Mouse (Mus musculus) regulatory T cell (primary cell): ENCODE measurements around the gene Arhgap25.

ENCODE experiments used
- in situ Hi-C: fragments of 300-600 bp; cut with MboI, MseI; formaldehyde crosslinking; loops from one replicate; pipeline ENCODE4 v1.15.1; 2025; ENCODE audit warnings: high pct_unique_total_duplicates

Arhgap25 gene

GRCm38 (mm10) chr6:87451016-87451415 lies 82.0 kb downstream of the Arhgap25 start:
- in situ Hi-C loops: loop anchor here (5.0 to 25.0 kb wide), 2 partner anchors 54 to 211 kb away; partner anchors contain the start of gene Aplf

GRCm38 (mm10) chr6:87449534-87449933 lies 83.5 kb downstream of the Arhgap25 start:
- in situ Hi-C loops: no loop called here

GRCm38 (mm10) chr6:87447217-87447616 lies 85.8 kb downstream of the Arhgap25 start:
- in situ Hi-C loops: no loop called here

- in situ Hi-C loops: no loop called here
These were observed 87.8 kb downstream of the Arhgap25 start for GRCm38 (mm10) chr6:87445222-87445621.

GRCm38 (mm10) chr6:87443253-87443652 lies 89.8 kb downstream of the Arhgap25 start:
- in situ Hi-C loops: no loop called here

GRCm38 (mm10) chr6:87436745-87437144 lies 96.3 kb downstream of the Arhgap25 start:
- in situ Hi-C loops: no loop called here

GRCm38 (mm10) chr6:87435791-87436190 lies 97.3 kb downstream of the Arhgap25 start:
- in situ Hi-C loops: no loop called here

- in situ Hi-C loops: no loop called here
These were observed 104.5 kb downstream of the Arhgap25 start, which contains the start of gene Bmp10 for GRCm38 (mm10) chr6:87428487-87429044. Bmp10 (plus strand) TSS chr6:87428994.

- in situ Hi-C loops: no loop called here
These were observed 105.4 kb downstream of the Arhgap25 start for GRCm38 (mm10) chr6:87427616-87428015.

- in situ Hi-C loops: no loop called here
These were observed 106.1 kb downstream of the Arhgap25 start for GRCm38 (mm10) chr6:87426954-87427353.

- in situ Hi-C loops: no loop called here
These were observed 108.8 kb downstream of the Arhgap25 start for GRCm38 (mm10) chr6:87424037-87424816.

GRCm38 (mm10) chr6:87422304-87422703 lies 110.8 kb downstream of the Arhgap25 start:
- in situ Hi-C loops: no loop called here

- in situ Hi-C loops: no loop called here
These were observed 121.0 kb downstream of the Arhgap25 start for GRCm38 (mm10) chr6:87412011-87412410.
